Mouse (Mus musculus): ENCODE data around the gene Rapgef3. TPM values are rescaled to one million over a fixed set of nuclear protein-coding genes. Genes with fewer than 3 reads are reported as not detected.

Gene Rapgef3
- polyA plus RNA-seq, 1 experiment: 0.88 TPM

DNA sequence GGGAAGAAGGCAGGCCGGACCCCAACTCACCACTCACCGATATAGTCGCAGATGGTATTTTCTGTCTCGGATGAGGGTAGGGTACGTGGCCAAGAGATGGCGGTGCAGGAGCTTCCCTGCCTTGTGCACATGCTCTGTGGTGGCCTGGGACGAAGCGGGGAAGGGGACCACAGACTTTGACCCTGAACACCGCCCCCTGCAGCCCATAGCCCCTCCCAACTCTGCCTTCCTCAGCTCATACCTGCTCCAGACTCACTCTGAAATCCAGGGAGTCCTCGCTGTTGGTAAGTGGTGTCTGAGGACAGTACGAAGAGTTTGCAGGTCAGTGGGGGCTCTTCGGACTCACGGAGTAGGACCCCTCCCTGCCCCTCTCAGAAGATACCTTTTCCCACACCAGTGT lies 6.3 kb downstream of the Rapgef3 start:
- no peaks in the 10 kb centered on the region for H3K79me2 ChIP-seq (ENCODE audit: control insufficient read depth, insufficient read depth)
- no peaks in the 10 kb centered on the region for H3K36me3 ChIP-seq (ENCODE audit: control insufficient read depth, insufficient read depth)
- H3K27me3 ChIP-seq (ENCODE audit: control insufficient read depth, insufficient read depth, insufficient read length): peaks cover 33% of the 10 kb centered on the region
- TF ChIP-seq MYOG (IDR thresholded peaks at IDR 0.05; ENCODE audit: control insufficient read depth, extremely low read depth, insufficient read length) (no peak), MYOD1 (IDR thresholded peaks at IDR 0.05; ENCODE audit: control insufficient read depth, insufficient read length, low read depth) (no peak), MAX (IDR thresholded peaks at IDR 0.05) (no peak), USF1 (IDR thresholded peaks at IDR 0.05; ENCODE audit: low read depth) (no peak), CEBPB (IDR thresholded peaks at IDR 0.05; ENCODE audit: low read depth) (no peak), FOSL1 (IDR thresholded peaks at IDR 0.05; ENCODE audit: insufficient read depth, low read length, poor library complexity, severe bottlenecking) (no peak), CTCF (IDR thresholded peaks at IDR 0.05; ENCODE audit: control insufficient read depth, insufficient read depth, insufficient read length) (no peak)
- H3ac ChIP-seq (ENCODE audit: control insufficient read depth, insufficient read length, low read depth): no peak overlapping the region
- H3K79me3 ChIP-seq (ENCODE audit: low read depth): no peaks in the 10 kb centered on the region
- no peak overlapping the region for H3K4me3 ChIP-seq (ENCODE audit: insufficient read depth, poor library complexity, severe bottlenecking)

DNA sequence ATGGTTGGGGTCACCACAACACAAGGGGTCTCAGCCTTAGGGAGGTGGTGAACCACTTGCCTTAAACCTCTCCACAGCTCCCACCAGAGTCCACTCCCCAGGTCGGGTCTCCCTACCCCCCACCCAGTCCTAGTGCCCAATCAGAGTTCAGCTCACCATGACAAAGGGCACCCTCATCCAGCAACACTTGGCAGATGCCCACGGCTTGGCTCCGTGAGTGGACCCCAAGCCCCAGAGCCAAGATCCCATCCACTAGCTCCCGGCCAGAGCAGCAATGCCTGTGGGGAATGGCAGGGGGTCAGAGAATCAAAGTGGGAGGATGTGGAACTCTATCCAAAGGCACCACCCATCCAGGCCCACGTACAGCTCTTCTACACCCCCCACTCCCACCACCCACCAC lies 6.8 kb downstream of the Rapgef3 start:
- Histone ChIP-seq H3K79me2 (ENCODE audit: control insufficient read depth, insufficient read depth) (no peaks in the 10 kb centered on the region), H3K27me3 (ENCODE audit: control insufficient read depth, insufficient read depth, insufficient read length) (peaks cover 29% of the 10 kb centered on the region), H3K36me3 (ENCODE audit: control insufficient read depth, insufficient read depth) (no peaks in the 10 kb centered on the region), H3K4me3 (ENCODE audit: insufficient read depth, poor library complexity, severe bottlenecking) (no peak overlapping the region), H3K79me3 (ENCODE audit: low read depth) (no peaks in the 10 kb centered on the region), H3ac (ENCODE audit: control insufficient read depth, insufficient read length, low read depth) (no peak overlapping the region)
- no peak for TF ChIP-seq USF1 (IDR thresholded peaks at IDR 0.05; ENCODE audit: low read depth)
- TF ChIP-seq MAX (IDR thresholded peaks at IDR 0.05): no peak
- no peak for TF ChIP-seq CEBPB (IDR thresholded peaks at IDR 0.05; ENCODE audit: low read depth)
- no peak for TF ChIP-seq CTCF (IDR thresholded peaks at IDR 0.05; ENCODE audit: control insufficient read depth, insufficient read depth, insufficient read length)
- TF ChIP-seq MYOG (IDR thresholded peaks at IDR 0.05; ENCODE audit: control insufficient read depth, extremely low read depth, insufficient read length): no peak
- TF ChIP-seq MYOD1 (IDR thresholded peaks at IDR 0.05; ENCODE audit: control insufficient read depth, insufficient read length, low read depth): no peak
- TF ChIP-seq FOSL1 (IDR thresholded peaks at IDR 0.05; ENCODE audit: insufficient read depth, low read length, poor library complexity, severe bottlenecking): no peak

DNA sequence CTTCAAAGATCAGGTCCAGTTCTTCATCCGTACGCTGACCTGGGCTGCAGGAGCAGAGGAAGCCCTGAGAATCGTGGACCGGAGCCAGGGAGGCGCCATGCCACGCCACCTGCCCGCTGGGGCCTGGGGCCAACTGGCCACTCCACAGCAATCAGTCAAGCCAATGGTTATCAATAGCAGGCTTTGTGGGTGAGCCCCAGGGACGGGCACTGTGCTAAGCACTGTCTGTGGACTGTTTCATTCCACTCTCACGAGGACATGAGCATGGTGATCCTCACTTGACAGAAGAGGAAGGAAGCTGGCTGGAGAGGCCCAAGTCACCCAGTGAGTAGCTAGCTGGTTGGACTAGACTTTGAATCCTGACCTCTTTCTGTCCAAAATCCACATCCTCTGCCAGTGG lies 7.8 kb downstream of the Rapgef3 start:
- Histone ChIP-seq H3K79me3 (ENCODE audit: low read depth) (no peaks in the 10 kb centered on the region), H3K36me3 (ENCODE audit: control insufficient read depth, insufficient read depth) (no peaks in the 10 kb centered on the region), H3ac (ENCODE audit: control insufficient read depth, insufficient read length, low read depth) (no peak overlapping the region), H3K79me2 (ENCODE audit: control insufficient read depth, insufficient read depth) (no peaks in the 10 kb centered on the region), H3K27me3 (ENCODE audit: control insufficient read depth, insufficient read depth, insufficient read length) (peaks cover 25% of the 10 kb centered on the region), H3K4me3 (ENCODE audit: insufficient read depth, poor library complexity, severe bottlenecking) (no peak overlapping the region)
- TF ChIP-seq MAX (IDR thresholded peaks at IDR 0.05): no peak
- no peak for TF ChIP-seq CEBPB (IDR thresholded peaks at IDR 0.05; ENCODE audit: low read depth)
- no peak for TF ChIP-seq MYOG (IDR thresholded peaks at IDR 0.05; ENCODE audit: control insufficient read depth, extremely low read depth, insufficient read length)
- no peak for TF ChIP-seq MYOD1 (IDR thresholded peaks at IDR 0.05; ENCODE audit: control insufficient read depth, insufficient read length, low read depth)
- no peak for TF ChIP-seq FOSL1 (IDR thresholded peaks at IDR 0.05; ENCODE audit: insufficient read depth, low read length, poor library complexity, severe bottlenecking)
- no peak for TF ChIP-seq USF1 (IDR thresholded peaks at IDR 0.05; ENCODE audit: low read depth)
- TF ChIP-seq CTCF (IDR thresholded peaks at IDR 0.05; ENCODE audit: control insufficient read depth, insufficient read depth, insufficient read length): no peak

DNA sequence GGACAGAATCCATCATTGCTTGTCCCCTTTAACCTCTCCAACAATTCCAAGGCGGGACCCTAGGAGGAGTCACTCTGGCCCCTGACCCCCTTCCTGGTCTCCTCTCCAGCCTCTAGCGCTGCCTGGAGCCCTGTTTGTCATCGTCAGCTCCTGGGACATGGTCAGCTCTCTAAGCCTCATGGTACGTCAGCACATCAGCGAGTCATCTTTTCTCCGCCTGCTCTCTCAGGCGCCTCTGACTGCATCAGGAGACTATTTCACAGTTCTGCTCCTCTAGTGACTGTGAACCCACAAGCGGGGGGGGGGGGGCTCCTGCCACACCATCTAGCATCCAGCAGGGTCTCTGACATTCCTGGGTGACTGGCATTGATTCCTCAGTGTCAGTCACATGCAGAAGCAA lies 12.4 kb downstream of the Rapgef3 start:
- H3K79me3 ChIP-seq (ENCODE audit: low read depth): no peaks in the 10 kb centered on the region
- no peaks in the 10 kb centered on the region for H3K36me3 ChIP-seq (ENCODE audit: control insufficient read depth, insufficient read depth)
- H3ac ChIP-seq (ENCODE audit: control insufficient read depth, insufficient read length, low read depth): no peak overlapping the region
- TF ChIP-seq CTCF (IDR thresholded peaks at IDR 0.05; ENCODE audit: control insufficient read depth, insufficient read depth, insufficient read length): no peak
- TF ChIP-seq FOSL1 (IDR thresholded peaks at IDR 0.05; ENCODE audit: insufficient read depth, low read length, poor library complexity, severe bottlenecking): no peak
- TF ChIP-seq USF1 (IDR thresholded peaks at IDR 0.05; ENCODE audit: low read depth): no peak
- TF ChIP-seq CEBPB (IDR thresholded peaks at IDR 0.05; ENCODE audit: low read depth): no peak
- no peak for TF ChIP-seq MAX (IDR thresholded peaks at IDR 0.05)
- TF ChIP-seq MYOG (IDR thresholded peaks at IDR 0.05; ENCODE audit: control insufficient read depth, extremely low read depth, insufficient read length): no peak
- no peak for TF ChIP-seq MYOD1 (IDR thresholded peaks at IDR 0.05; ENCODE audit: control insufficient read depth, insufficient read length, low read depth)
- H3K4me3 ChIP-seq (ENCODE audit: insufficient read depth, poor library complexity, severe bottlenecking): no peak overlapping the region
- peaks cover 20% of the 10 kb centered on the region for H3K27me3 ChIP-seq (ENCODE audit: control insufficient read depth, insufficient read depth, insufficient read length)
- H3K79me2 ChIP-seq (ENCODE audit: control insufficient read depth, insufficient read depth): no peaks in the 10 kb centered on the region

DNA sequence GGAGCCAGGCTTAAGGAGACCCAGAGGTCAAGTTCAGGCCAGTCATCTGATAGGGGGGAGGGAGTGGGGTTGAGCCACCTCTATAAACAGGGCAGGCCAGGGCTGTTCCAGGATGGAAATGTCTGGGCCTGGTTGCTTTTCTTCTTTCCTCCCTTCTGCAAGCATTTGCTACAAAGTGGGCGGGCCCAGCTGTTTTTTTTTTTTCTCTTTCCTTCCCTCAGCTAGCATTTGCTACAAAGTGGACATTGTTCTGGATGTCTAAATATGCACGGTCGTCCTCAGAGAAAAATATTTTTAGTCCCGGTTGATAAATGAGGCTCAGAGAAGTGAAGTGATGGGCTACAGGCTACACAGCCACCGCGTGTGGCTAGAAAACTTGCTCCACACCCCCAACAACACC lies 13.3 kb downstream of the Rapgef3 start:
- no peaks in the 10 kb centered on the region for H3K36me3 ChIP-seq (ENCODE audit: control insufficient read depth, insufficient read depth)
- H3K79me2 ChIP-seq (ENCODE audit: control insufficient read depth, insufficient read depth): no peaks in the 10 kb centered on the region
- no peak overlapping the region for H3ac ChIP-seq (ENCODE audit: control insufficient read depth, insufficient read length, low read depth)
- H3K27me3 ChIP-seq (ENCODE audit: control insufficient read depth, insufficient read depth, insufficient read length): peaks cover 15% of the 10 kb centered on the region
- H3K4me3 ChIP-seq (ENCODE audit: insufficient read depth, poor library complexity, severe bottlenecking): no peak overlapping the region
- TF ChIP-seq CTCF (IDR thresholded peaks at IDR 0.05; ENCODE audit: control insufficient read depth, insufficient read depth, insufficient read length) (no peak), MYOG (IDR thresholded peaks at IDR 0.05; ENCODE audit: control insufficient read depth, extremely low read depth, insufficient read length) (no peak), USF1 (IDR thresholded peaks at IDR 0.05; ENCODE audit: low read depth) (no peak), FOSL1 (IDR thresholded peaks at IDR 0.05; ENCODE audit: insufficient read depth, low read length, poor library complexity, severe bottlenecking) (no peak), MYOD1 (IDR thresholded peaks at IDR 0.05; ENCODE audit: control insufficient read depth, insufficient read length, low read depth) (no peak)
- no peaks in the 10 kb centered on the region for H3K79me3 ChIP-seq (ENCODE audit: low read depth)

DNA sequence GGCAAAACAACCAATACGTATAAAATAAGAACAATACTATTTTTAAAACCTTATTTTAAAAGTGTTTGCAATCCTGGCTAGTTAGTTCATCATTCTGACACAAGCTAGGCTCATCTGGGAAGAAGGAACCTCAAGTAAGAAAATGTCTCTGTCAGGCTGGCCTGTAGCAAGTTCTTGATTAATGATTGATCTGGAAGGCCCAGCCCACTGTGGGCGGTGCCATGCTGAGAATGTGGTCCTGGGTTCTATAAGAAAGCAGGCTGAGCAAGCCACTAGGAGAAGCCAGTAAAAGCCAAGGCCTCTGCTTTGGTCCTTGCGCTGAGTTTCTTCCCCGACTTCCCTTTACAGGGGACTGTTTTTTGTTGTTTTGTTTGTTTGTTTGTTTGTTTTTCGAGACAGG lies 15.3 kb downstream of the Rapgef3 start:
- no peak for TF ChIP-seq FOSL1 (IDR thresholded peaks at IDR 0.05; ENCODE audit: insufficient read depth, low read length, poor library complexity, severe bottlenecking)
- TF ChIP-seq CTCF (IDR thresholded peaks at IDR 0.05; ENCODE audit: control insufficient read depth, insufficient read depth, insufficient read length): no peak
- TF ChIP-seq CEBPB (IDR thresholded peaks at IDR 0.05; ENCODE audit: low read depth): no peak
- no peak for TF ChIP-seq MYOG (IDR thresholded peaks at IDR 0.05; ENCODE audit: control insufficient read depth, extremely low read depth, insufficient read length)
- no peak for TF ChIP-seq MYOD1 (IDR thresholded peaks at IDR 0.05; ENCODE audit: control insufficient read depth, insufficient read length, low read depth)
- no peak for TF ChIP-seq MAX (IDR thresholded peaks at IDR 0.05)
- TF ChIP-seq USF1 (IDR thresholded peaks at IDR 0.05; ENCODE audit: low read depth): no peak

More for the DNA sequence above, 15.3 kb downstream of the Rapgef3 start:
- no peaks in the 10 kb centered on the region for H3K79me3 ChIP-seq (ENCODE audit: low read depth)
- no peak overlapping the region for H3ac ChIP-seq (ENCODE audit: control insufficient read depth, insufficient read length, low read depth)
- no peaks in the 10 kb centered on the region for H3K36me3 ChIP-seq (ENCODE audit: control insufficient read depth, insufficient read depth)
- H3K27me3 ChIP-seq (ENCODE audit: control insufficient read depth, insufficient read depth, insufficient read length): peaks cover 11% of the 10 kb centered on the region
- H3K4me3 ChIP-seq (ENCODE audit: insufficient read depth, poor library complexity, severe bottlenecking): no peak overlapping the region
- H3K79me2 ChIP-seq (ENCODE audit: control insufficient read depth, insufficient read depth): no peaks in the 10 kb centered on the region

All from C2C12 (cell line).